Mouse (Mus musculus) cerebellum, adult 9-10 months (tissue): ENCODE results near the gene Pi4k2a.
A peak's percentile ranks its signal among the peaks of the same experiment; 100 is the strongest.
"Not testable (repeated sequence)": the region's sequence is repeated elsewhere in the genome, so short reads cannot be mapped to it uniquely, and the experiment has no call there.

ENCODE experiments used
- DNase-seq: peaks from one replicate; pipeline ENCODE4 v3.0.0; 2022

Gene Pi4k2a

GRCm38 (mm10) chr19:42081613-42082012 lies 8.7 kb upstream of the Pi4k2a start:
- not testable (repeated sequence) for DNase-seq

DNA sequence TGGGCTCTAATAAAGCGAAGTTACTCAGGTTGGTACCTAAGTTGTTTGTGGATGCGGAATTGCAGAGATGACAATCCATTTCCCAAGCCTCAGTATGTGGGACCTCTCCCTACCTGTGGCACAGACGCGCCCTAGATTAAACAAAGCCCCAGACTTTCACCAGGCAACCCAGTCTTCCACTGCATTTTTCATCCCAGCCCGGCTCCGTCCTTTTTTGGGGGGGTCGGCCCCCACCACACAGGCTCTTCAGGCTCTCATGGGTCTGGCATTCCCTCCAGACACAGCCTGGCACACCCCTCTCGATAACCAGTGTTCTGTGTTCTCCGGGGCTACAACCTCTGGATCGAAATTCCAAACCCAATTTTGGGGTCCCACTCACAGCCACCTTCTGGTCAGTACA lies 4.6 kb upstream of the Pi4k2a start:
- no peak for DNase-seq

GRCm38 (mm10) chr19:42086166-42086565 lies 4.1 kb upstream of the Pi4k2a start, which contains the start of gene Morn4:
Gene Morn4, minus strand, starts transcription at chr19:42086357.
- peak; percentile 93 for DNase-seq

GRCm38 (mm10) chr19:42089103-42089747 lies 1.0 kb upstream of the Pi4k2a start:
- DNase-seq: peak; percentile 67

- DNase-seq: no peak
These were observed 419 bp downstream of the Pi4k2a start for GRCm38 (mm10) chr19:42090637-42091141.

- DNase-seq: no peak
These were observed 9.1 kb downstream of the Pi4k2a start for GRCm38 (mm10) chr19:42099406-42099805.

DNA sequence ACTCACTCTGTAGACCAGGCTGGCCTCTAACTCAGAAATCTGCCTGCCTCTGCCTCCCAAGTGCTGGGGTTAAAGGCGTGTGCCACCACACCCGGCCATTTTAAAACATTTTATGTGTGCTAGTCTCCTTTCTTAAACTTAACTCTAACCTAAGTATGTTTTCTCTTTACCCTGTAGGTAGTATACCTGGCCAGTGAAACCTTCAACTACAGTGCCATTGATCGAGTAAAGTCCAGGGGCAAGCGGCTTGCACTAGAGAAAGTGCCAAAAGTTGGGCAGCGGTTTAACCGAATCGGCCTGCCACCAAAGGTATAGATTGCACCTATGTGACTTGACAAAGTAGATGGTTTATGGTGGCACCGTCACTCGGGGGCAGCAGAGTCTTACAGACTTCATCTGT lies 14.4 kb downstream of the Pi4k2a start:
- DNase-seq: no peak

DNA sequence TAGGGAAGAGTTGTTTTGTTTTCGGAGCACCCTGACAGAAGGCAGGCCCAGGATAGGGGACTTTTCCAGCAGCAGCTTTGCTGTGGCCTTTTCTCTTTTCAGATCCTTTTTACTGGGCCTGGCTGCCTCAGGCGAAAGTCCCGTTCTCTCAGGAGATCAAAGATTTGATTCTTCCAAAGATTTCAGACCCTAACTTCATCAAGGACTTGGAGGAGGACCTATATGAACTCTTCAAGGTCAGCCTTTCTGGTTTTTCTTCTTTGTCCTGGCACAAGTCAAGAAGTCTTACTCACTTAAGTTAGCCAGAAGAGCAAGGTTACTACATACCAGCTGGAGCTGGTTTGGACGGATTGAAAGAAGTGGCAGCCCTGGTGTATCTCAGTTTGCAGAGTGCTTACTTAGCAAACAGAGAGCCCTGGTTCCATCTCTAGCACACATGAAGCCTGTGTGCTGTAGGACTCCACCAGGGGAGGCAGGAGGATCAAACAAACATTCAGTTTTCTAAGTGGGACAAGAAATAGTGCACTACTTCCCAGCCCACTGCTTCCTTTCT lies 25.6 kb downstream of the Pi4k2a start:
- DNase-seq: no peak

DNA sequence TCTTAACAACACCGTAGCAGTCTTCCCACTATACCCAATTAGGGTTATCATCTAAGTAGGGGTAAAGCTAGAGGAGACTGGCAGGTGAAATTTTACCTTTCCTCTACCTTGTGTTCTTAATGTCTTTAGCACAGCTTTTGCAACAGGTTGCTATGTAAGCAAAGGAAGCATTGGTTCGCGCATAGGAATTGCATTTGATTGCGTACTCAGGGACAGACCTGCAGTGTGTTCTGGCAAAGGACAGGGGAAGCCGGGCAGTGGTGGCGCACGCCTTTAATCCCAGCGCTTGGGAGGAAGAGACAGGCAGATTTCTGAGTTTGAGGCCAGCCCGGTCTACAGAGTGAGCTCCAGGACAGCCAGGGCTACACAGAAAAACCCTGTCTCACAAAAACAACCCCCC lies 27.9 kb downstream of the Pi4k2a start:
- DNase-seq: no peak

DNA sequence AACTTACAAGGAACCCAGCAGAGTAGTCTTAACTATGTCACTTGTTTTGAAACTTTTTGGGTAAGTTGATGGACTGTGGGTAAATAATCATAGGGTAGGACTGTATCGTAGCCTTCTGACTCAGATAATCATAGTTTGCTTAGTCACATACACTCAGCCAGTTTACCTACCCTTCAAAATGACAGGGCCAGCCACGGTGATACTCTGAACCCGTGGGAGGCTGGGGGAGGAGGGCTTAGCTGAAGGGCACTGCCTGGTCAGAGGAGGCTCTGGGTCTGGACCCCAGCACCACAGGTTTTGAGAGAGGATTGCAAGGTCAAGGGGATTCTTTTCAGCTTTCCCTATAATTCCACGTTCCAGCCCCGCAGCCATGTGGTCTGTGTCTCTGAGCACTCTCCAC lies 28.3 kb downstream of the Pi4k2a start:
- DNase-seq: no peak

DNA sequence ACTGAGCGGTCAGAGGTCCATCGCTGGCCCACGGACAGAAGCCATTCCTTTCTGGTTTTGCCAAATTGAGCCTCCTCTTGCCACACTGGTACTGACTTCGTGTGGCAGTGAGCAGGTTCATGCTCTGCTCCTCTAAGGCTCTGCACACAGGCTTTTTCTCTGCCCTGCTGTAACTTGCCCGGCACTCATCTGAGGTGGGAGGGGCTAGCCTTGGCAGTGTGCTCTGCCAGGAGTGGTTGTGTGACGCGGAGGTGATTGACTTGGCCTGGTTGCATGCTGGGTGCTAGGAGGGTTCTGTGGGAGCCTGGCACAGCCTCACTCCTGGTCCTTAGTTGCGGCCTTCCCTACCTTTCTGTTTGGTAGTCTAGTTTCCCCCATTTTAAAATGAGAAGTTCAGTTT lies 30.2 kb downstream of the Pi4k2a start:
- DNase-seq: no peak

- peak; percentile 29 for DNase-seq
These were observed 34.4 kb downstream of the Pi4k2a start for GRCm38 (mm10) chr19:42124684-42125083.

DNA sequence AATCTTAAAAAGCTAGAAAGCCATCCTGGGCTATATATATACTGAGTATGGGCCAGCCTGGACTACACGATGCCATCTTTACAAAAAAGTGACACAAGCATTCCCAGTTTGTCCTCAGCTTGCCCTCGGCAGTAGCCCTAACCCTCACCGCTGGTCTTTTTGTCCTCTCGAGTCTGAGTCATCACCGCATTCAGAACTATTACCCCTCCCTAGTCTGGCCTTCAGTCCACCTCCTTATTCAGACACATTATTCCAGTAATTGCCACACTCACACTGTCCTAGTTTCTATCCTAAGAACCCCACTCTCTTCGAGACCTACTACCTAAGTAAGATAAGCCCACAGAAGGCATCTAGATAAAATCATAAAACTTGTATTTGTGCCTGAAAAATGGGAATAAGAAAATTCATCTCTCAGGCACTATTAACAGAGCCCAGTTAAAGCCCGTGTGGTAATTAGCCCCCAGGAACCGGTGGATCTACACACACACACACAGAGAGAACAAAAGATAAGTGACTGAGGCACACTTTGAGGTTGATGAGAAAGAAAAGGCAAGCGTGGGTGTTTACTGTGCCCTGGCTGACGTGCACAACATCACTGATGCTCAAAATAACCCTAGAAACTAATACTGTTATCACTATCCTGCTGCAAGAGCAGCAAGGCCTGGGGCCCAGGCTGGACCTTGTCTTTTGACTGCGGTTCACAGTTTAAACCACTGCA lies 35.4 kb downstream of the Pi4k2a start:
- peak; percentile 24 for DNase-seq

- no peak for DNase-seq
These were observed 35.9 kb downstream of the Pi4k2a start for GRCm38 (mm10) chr19:42126219-42126605.

DNA sequence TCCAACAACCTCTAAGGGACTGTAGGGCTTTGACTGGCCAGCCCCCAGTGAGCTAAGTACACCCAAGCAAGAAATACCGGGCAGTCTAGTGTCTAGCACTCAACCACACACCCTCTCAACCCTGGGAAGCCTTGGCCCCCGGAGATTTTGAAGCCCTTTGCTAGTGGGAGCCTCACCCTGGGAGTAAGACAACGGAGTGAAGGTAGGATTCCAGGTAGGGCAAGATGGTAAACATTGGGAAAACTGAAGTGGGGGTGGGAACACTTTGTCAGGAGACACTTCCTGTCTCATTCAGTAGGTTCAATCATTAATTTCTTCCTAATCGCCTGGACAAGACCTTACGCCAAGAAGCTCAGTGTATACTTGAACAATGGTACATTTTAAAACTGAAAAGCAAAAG lies 36.8 kb downstream of the Pi4k2a start:
- DNase-seq: peak; percentile 39

GRCm38 (mm10) chr19:42128052-42128740 lies 37.9 kb downstream of the Pi4k2a start:
- DNase-seq: no peak

DNA sequence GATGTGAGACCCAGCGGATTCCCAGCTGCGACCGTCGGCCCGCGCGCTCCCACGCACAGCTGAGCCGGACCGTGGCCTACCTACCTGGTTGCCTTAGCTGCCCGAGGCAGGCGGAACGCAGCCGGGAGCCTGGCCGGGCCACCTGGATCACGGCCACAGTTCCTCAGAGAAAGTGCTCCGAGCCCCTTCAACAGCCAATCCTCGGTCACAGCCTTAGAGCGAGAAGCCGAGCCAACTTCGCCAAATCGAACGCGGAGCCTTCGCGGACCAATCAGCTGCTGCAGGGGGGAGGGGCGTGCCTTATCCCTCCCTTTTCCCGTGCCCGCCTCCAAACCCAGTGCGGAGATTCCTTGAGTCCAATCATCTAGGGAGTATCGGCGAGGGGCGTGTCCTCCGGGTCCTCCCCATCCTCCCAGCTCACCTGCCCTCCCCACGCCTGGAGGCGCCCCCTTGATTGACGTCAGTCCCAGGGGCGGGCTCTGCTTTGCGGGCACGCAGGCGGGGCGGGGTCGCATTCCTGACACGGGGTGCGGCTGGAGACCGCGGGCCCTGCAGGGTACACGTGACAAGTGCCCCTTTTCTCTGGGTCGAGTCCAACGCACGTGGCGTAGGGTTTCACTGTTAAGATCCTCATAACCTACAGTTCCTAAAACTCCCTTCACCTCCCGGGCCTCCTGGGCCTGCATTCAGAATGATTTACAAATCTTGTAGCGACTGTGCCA lies 38.7 kb downstream of the Pi4k2a start, which contains the start of gene Avpi1:
Gene Avpi1 (minus strand): TSS at position 273 of the 722 bp plus-strand sequence.
- DNase-seq: peak; percentile 100

- DNase-seq: peak; percentile 55
These were observed 39.4 kb downstream of the Pi4k2a start for GRCm38 (mm10) chr19:42129509-42130293.

GRCm38 (mm10) chr19:42130294-42130606 lies 40.0 kb downstream of the Pi4k2a start:
- no peak for DNase-seq

DNA sequence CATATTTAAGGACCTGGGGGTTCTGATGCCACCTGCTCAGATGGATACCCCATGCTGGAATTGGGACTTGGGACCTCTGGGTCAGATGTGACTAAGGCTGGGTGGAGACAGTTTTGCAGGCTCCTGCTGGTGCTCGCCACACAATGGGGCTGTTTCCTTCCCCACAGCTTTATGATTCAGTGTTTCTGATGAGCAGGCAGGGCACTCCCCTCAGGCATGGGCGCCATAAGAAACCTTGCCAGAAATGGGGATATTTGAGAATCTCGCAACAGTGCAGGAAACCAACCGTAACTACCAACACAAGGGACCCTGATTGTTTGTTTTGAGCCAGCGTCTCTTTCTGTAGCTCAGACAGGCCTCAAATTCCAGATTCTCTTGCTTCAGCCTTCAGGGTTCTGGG lies 40.8 kb downstream of the Pi4k2a start:
- DNase-seq: peak; percentile 36

- DNase-seq: no peak
These were observed 44.8 kb downstream of the Pi4k2a start for GRCm38 (mm10) chr19:42135070-42135469.

GRCm38 (mm10) chr19:42136126-42136525 lies 45.9 kb downstream of the Pi4k2a start:
- DNase-seq: no peak
